Mouse (Mus musculus) embryonic facial prominence, embryonic 11.5 days (tissue): ENCODE results near the gene Nos1ap. TPM values are rescaled to one million over a fixed set of nuclear protein-coding genes. Genes with fewer than 3 reads are reported as not detected.

ENCODE experiments used
- ATAC-seq: fragments of 200-750 bp; cut with Nextera tagmentation; replicated peaks from 2 replicates; pipeline ENCODE4 v1.8.0; 2017; ENCODE audit warnings: low read depth; ENCODE audit not compliant: insufficient number of reproducible peaks, low FRiP score, low TSS enrichment
- DNase-seq: peaks from one replicate; pipeline ENCODE4 v3.0.0-alpha.2; 2015; ENCODE audit warnings: low spot score
- H3K27ac ChIP-seq: fragments of 300-500 bp; sonication (generic); replicated peaks from 2 replicates; pipeline ENCODE4 v1.5.1; 2014; ENCODE audit warnings: mild to moderate bottlenecking, low read depth, low read length, control low read depth
- H3K27me3 ChIP-seq: fragments of 300-500 bp; sonication (generic); 2 replicates; pipeline ENCODE4 v1.6.1; 2014; ENCODE audit warnings: mild to moderate bottlenecking, low read length, moderate library complexity, mixed read lengths; ENCODE audit not compliant: control insufficient read depth, insufficient read depth
- H3K36me3 ChIP-seq: fragments of 300-500 bp; sonication (generic); replicated peaks from 2 replicates; pipeline ENCODE4 v1.6.1; 2014; ENCODE audit warnings: low read depth, mild to moderate bottlenecking, low read length, moderate library complexity, mixed read lengths; ENCODE audit not compliant: control insufficient read depth, insufficient read depth
- H3K4me1 ChIP-seq: fragments of 300-500 bp; sonication (generic); 2 replicates; pipeline ENCODE4 v1.6.1; 2014; ENCODE audit warnings: low read length, mixed read lengths; ENCODE audit not compliant: control insufficient read depth, insufficient read depth
- H3K4me2 ChIP-seq: fragments of 300-500 bp; sonication (generic); 2 replicates; pipeline ENCODE4 v1.6.1; 2014; ENCODE audit warnings: low read depth, mild to moderate bottlenecking, control low read depth, low read length, moderate library complexity
- H3K4me3 ChIP-seq: fragments of 300-500 bp; sonication (generic); 2 replicates; pipeline ENCODE4 v1.5.1; 2014; ENCODE audit warnings: low read depth, low read length, control low read depth
- H3K9ac ChIP-seq: fragments of 300-500 bp; sonication (generic); replicated peaks from 2 replicates; pipeline ENCODE4 v1.6.1; 2014; ENCODE audit warnings: mild to moderate bottlenecking, control low read depth, low read length
- H3K9me3 ChIP-seq: fragments of 300-500 bp; sonication (generic); replicated peaks from 2 replicates; pipeline ENCODE4 v1.6.1; 2016; ENCODE audit warnings: mild to moderate bottlenecking, low read length, inconsistent platforms, mixed read lengths; ENCODE audit not compliant: control insufficient read depth
- WGBS: fragments of 180-500 bp; shearing (Covaris S2); extraction: QIAGEN DNeasy Blood & Tissue Kit; methylation state at CpG from one replicate; pipeline ENCODE4 v1.1.7; 2014; 5-methylcytosine and 5-hydroxymethylcytosine counted together
- polyA plus RNA-seq: library from polyadenylated mRNA; unstranded; fragments of >200 nt; fragmentation: Nextera tagmentation; extraction: Ambion mirVana; gene quantifications from 2 replicates; pipeline ENCODE4 v1.2.1, GENCODE M21; 2014

Nos1ap gene
- polyA plus RNA-seq, 1 experiment from 2014 or later = 5.1 TPM

GRCm38 (mm10) chr1:170373750-170374149 is 215.9 kb downstream of the Nos1ap start:
- no peak for DNase-seq
- Histone ChIP-seq H3K4me2 (no peak overlapping the region), H3K4me3 (no peak overlapping the region), H3K9me3 (no peaks in the 10 kb centered on the region), H3K27me3 (no peaks in the 10 kb centered on the region), H3K36me3 (no peaks in the 10 kb centered on the region), H3K9ac (no peak overlapping the region), H3K4me1 (no peaks in the 10 kb centered on the region), H3K27ac (no peak overlapping the region)
- 87% methylated on average over 2 of the region's 2 CpGs for WGBS
- no peak for ATAC-seq

GRCm38 (mm10) chr1:170371191-170371792 is 218.4 kb downstream of the Nos1ap start:
- H3K4me2 ChIP-seq = no peak overlapping the region
- H3K9ac ChIP-seq = no peak overlapping the region
- no peaks in the 10 kb centered on the region for H3K4me1 ChIP-seq
- H3K27ac ChIP-seq = no peak overlapping the region
- no peaks in the 10 kb centered on the region for H3K9me3 ChIP-seq
- DNase-seq = no peak
- H3K27me3 ChIP-seq = no peaks in the 10 kb centered on the region
- 77% methylated on average over 4 of the region's 4 CpGs for WGBS
- H3K4me3 ChIP-seq = no peak overlapping the region
- ATAC-seq = no peak
- no peaks in the 10 kb centered on the region for H3K36me3 ChIP-seq

GRCm38 (mm10) chr1:170368864-170369263 is 220.8 kb downstream of the Nos1ap start:
- no peak overlapping the region for H3K4me2 ChIP-seq
- no peaks in the 10 kb centered on the region for H3K27me3 ChIP-seq
- WGBS = 93% methylated on average over 7 of the region's 7 CpGs
- H3K9me3 ChIP-seq = no peaks in the 10 kb centered on the region
- no peak overlapping the region for H3K4me3 ChIP-seq
- DNase-seq = no peak
- H3K27ac ChIP-seq = no peak overlapping the region
- H3K36me3 ChIP-seq = no peaks in the 10 kb centered on the region
- H3K9ac ChIP-seq = no peak overlapping the region
- H3K4me1 ChIP-seq = no peaks in the 10 kb centered on the region
- no peak for ATAC-seq

GRCm38 (mm10) chr1:170366981-170367700 is 222.5 kb downstream of the Nos1ap start:
- Histone ChIP-seq H3K27ac (no peak overlapping the region), H3K27me3 (no peaks in the 10 kb centered on the region), H3K4me1 (no peaks in the 10 kb centered on the region), H3K36me3 (no peaks in the 10 kb centered on the region), H3K4me3 (no peak overlapping the region), H3K9ac (no peak overlapping the region), H3K9me3 (no peaks in the 10 kb centered on the region), H3K4me2 (no peak overlapping the region)
- no peak for DNase-seq
- WGBS = 73% methylated on average over 7 of the region's 7 CpGs
- no peak for ATAC-seq

GRCm38 (mm10) chr1:170363746-170364145 is 225.9 kb downstream of the Nos1ap start:
- Histone ChIP-seq H3K4me3 (no peak overlapping the region), H3K9ac (no peak overlapping the region), H3K9me3 (no peaks in the 10 kb centered on the region), H3K4me1 (no peaks in the 10 kb centered on the region), H3K4me2 (no peak overlapping the region), H3K27ac (no peak overlapping the region), H3K36me3 (no peaks in the 10 kb centered on the region), H3K27me3 (no peaks in the 10 kb centered on the region)
- no peak for ATAC-seq
- 80% methylated on average over 3 of the region's 3 CpGs for WGBS
- no peak for DNase-seq

- no peaks in the 10 kb centered on the region for H3K27me3 ChIP-seq
- ATAC-seq = no peak
- WGBS = 54% methylated on average over 10 of the region's 10 CpGs
Observed at GRCm38 (mm10) chr1:170360183-170360915, 229.3 kb downstream of the Nos1ap start.

GRCm38 (mm10) chr1:170353335-170353734 is 236.3 kb downstream of the Nos1ap start:
- no peak overlapping the region for H3K4me2 ChIP-seq
- no peaks in the 10 kb centered on the region for H3K27me3 ChIP-seq
- H3K27ac ChIP-seq = no peak overlapping the region
- no peaks in the 10 kb centered on the region for H3K9me3 ChIP-seq
- ATAC-seq = no peak
- 77% methylated on average over 3 of the region's 3 CpGs for WGBS
- H3K4me1 ChIP-seq = no peaks in the 10 kb centered on the region
- H3K4me3 ChIP-seq = no peak overlapping the region
- DNase-seq = no peak
- H3K36me3 ChIP-seq = no peaks in the 10 kb centered on the region
- H3K9ac ChIP-seq = no peak overlapping the region

More at GRCm38 (mm10) chr1:170360183-170360915, 229.3 kb downstream of the Nos1ap start:
- Histone ChIP-seq H3K9me3 (no peaks in the 10 kb centered on the region), H3K27ac (no peak overlapping the region), H3K4me1 (no peaks in the 10 kb centered on the region), H3K4me3 (no peak overlapping the region), H3K36me3 (no peaks in the 10 kb centered on the region), H3K4me2 (no peak overlapping the region), H3K9ac (no peak overlapping the region)
- DNase-seq = no peak

GRCm38 (mm10) chr1:170351080-170351479 is 238.6 kb downstream of the Nos1ap start:
- H3K9ac ChIP-seq = no peak overlapping the region
- H3K27ac ChIP-seq = no peak overlapping the region
- H3K4me3 ChIP-seq = no peak overlapping the region
- H3K9me3 ChIP-seq = no peaks in the 10 kb centered on the region
- H3K36me3 ChIP-seq = no peaks in the 10 kb centered on the region
- DNase-seq (no peak), ATAC-seq (no peak)
- no peaks in the 10 kb centered on the region for H3K4me1 ChIP-seq
- no peaks in the 10 kb centered on the region for H3K27me3 ChIP-seq
- H3K4me2 ChIP-seq = no peak overlapping the region
